Mouse (Mus musculus) kidney, adult 2 months (tissue): ENCODE results near the gene Cav1.

Experiments
- CTCF ChIP-seq: fragments of 200-500 bp; conservative IDR thresholded peaks from 2 replicates; pipeline ENCODE4 v1.5.1; 2011; ENCODE audit warnings: low read depth, mild to moderate bottlenecking, control low read depth, low read length, moderate library complexity, mixed read lengths; ENCODE audit not compliant: insufficient read depth, insufficient read length
- POLR2A ChIP-seq: fragments of 200-500 bp; IDR thresholded peaks from one replicate; pipeline ENCODE4 v1.6.1; 2011; ENCODE audit warnings: low read depth, low read length, control low read depth

DNA sequence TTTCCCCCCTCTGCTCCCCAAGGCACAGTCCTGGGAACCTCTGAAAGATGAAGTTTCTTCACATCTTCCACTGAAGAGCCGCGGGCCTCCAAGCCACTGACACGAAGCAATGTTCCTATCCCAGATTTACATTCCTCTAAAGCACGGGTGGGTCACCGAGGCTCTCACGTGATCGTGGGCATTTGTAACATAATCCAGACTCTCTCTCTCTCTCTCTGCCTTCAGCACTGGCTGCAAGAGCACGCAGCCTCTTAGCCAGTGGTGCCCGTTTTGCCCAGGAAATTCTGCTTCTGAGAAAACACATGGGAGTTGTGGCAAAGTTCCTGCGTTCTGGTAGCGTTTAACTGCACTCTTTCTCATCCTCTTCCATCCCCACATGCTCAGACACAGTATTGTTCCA lies 21.1 kb downstream of the Cav1 start:
- TF ChIP-seq POLR2A (no peak), CTCF (no peak)
